Mouse (Mus musculus) bone marrow, adult 2 months (tissue): Measurements from ENCODE around the gene Cd80. TPM values are rescaled to one million over a fixed set of nuclear protein-coding genes. Genes with fewer than 3 reads are reported as not detected.

Source experiments
- H3K27ac ChIP-seq: fragments of 200-500 bp; 2 replicates; pipeline ENCODE4 v1.5.1; 2012; ENCODE audit warnings: low read depth, mild to moderate bottlenecking, control low read depth, inconsistent platforms, low read length; ENCODE audit not compliant: control insufficient read depth, poor library complexity, insufficient read depth
- H3K4me1 ChIP-seq: fragments of 200-500 bp; 2 replicates; pipeline ENCODE4 v1.6.1; 2011; ENCODE audit warnings: low read length; ENCODE audit not compliant: control insufficient read depth, insufficient read depth
- H3K4me3 ChIP-seq: fragments of 200-500 bp; replicated peaks from 2 replicates; pipeline ENCODE3; 2011; ENCODE audit warnings: mild to moderate bottlenecking, low read depth, low read length, control low read depth; ENCODE audit not compliant: control insufficient read depth
- CTCF ChIP-seq: fragments of 200-500 bp; IDR thresholded peaks from 2 replicates; pipeline ENCODE4 v1.5.1; 2011; ENCODE audit warnings: low read length, control low read depth; ENCODE audit not compliant: control insufficient read depth, insufficient read depth
- POLR2A ChIP-seq: fragments of 200-500 bp; IDR thresholded peaks from 2 replicates; pipeline ENCODE4 v1.6.1; 2011; ENCODE audit warnings: low read depth, mild to moderate bottlenecking, control low read depth, low read length, borderline replicate concordance; ENCODE audit not compliant: control insufficient read depth
- WGBS: fragments of 180-500 bp; shearing (Covaris S2); methylation state at CpG from one replicate; pipeline ENCODE4 v1.1.7; 2018; 5-methylcytosine and 5-hydroxymethylcytosine counted together
- polyA plus RNA-seq: library from polyadenylated mRNA; stranded (reverse); fragments of >200 nt; gene quantifications from 2 replicates; pipeline ENCODE4 v1.2.4, GENCODE M21; 2011; ENCODE audit warnings: low replicate concordance; ENCODE audit not compliant: missing spikeins, insufficient read depth, insufficient read length

Gene Cd80
- polyA plus RNA-seq, 1 experiment: 1.6 TPM

DNA sequence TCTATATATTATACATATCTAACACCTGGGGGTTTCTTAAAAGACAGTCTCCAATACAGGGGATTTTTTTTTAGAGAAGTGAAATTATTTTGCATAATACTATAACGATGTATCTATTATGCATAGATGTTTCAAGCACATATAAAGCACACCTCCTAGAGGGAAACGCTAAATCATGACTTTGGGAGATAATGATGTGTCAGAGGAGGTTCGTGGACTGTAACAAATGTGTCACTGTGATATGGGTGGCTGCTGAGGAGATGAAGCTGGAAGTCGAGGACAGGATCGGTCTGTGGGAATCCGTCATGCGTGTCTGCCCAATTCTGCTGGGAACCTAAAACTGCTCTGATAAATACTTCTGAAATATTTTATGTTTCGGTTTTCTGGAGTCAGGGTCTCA lies 6.4 kb downstream of the Cd80 start:
- Histone ChIP-seq H3K4me1 (peaks cover 2% of the 10 kb centered on the region; the same call in 1 of the 2 replicates), H3K4me3 (no peak overlapping the region), H3K27ac (no peak overlapping the region)
- WGBS: 66% methylated on average over 8 of the region's 8 CpGs
- TF ChIP-seq CTCF (no peak), POLR2A (no peak)

DNA sequence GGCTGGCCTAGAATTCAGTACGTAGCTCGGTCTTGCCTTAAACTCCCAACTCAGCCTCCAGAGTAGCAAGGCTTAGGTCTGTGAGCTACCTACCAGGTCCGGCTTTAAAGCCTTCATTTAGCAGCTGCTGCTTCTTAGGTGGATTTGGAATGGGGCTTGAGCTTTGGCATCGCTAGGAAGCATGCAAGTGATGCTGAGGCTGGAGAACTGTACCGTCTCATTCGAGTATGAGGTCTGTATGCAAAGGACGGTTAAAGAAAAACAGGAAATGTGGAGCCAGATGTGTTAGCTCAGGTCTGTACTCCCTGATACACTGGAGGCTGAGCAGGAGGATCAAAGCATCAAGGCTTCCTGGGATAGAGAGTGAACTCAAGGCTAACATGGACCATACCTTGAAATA lies 6.8 kb downstream of the Cd80 start:
- WGBS: 56% methylated on average over 7 of the region's 7 CpGs
- TF ChIP-seq POLR2A (no peak), CTCF (no peak)
- Histone ChIP-seq H3K27ac (no peak overlapping the region), H3K4me3 (no peak overlapping the region), H3K4me1 (peaks cover 2% of the 10 kb centered on the region; the same call in 1 of the 2 replicates)

DNA sequence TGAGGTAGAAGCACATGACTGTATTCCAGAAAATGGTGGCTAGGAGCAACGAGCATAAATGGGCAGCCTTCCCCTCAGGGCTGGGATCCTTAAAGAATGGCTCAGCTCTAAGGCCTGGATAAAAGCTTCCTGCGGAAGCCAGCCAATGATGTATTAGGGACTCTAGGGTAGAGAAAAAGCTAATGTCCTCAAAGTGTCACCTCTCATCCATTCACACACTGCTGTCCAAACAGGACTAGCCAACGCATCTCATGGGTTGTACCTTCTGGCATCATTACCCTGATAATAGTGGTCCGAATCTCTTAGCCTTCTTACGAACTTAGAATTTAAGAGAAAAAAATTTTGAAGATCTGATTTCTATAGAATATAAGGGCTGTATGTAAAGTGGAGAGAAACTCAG lies 7.9 kb downstream of the Cd80 start:
- WGBS: 88% methylated on average over 5 of the region's 5 CpGs
- peaks cover 2% of the 10 kb centered on the region; the same call in 1 of the 2 replicates for H3K4me1 ChIP-seq
- no peak overlapping the region for H3K27ac ChIP-seq
- TF ChIP-seq POLR2A: no peak
- TF ChIP-seq CTCF: no peak
- H3K4me3 ChIP-seq: no peak overlapping the region

DNA sequence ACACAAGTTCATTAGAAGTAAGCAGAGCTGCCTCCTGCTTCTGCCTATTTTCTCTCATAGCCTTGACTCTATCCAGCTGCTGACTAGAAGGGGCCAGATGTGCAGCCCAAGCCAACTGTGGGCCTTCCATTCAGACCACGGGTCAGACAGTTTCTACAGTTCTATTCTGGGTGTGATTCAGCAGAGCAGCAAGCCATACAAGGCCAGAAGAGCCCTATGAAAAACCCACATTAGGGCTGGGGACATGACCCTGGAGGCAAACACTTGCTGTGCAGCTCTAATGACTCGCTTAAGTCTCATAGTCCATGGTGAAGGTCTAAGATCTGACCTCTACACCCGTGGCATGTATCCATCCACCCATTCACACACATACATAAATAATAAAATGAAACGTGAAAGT lies 10.7 kb downstream of the Cd80 start:
- no peak overlapping the region for H3K4me3 ChIP-seq
- H3K4me1 ChIP-seq: peaks cover 2% of the 10 kb centered on the region; the same call in 1 of the 2 replicates
- TF ChIP-seq POLR2A (no peak), CTCF (no peak)
- no peak overlapping the region for H3K27ac ChIP-seq
- WGBS: 74% methylated on average over 4 of the region's 4 CpGs

DNA sequence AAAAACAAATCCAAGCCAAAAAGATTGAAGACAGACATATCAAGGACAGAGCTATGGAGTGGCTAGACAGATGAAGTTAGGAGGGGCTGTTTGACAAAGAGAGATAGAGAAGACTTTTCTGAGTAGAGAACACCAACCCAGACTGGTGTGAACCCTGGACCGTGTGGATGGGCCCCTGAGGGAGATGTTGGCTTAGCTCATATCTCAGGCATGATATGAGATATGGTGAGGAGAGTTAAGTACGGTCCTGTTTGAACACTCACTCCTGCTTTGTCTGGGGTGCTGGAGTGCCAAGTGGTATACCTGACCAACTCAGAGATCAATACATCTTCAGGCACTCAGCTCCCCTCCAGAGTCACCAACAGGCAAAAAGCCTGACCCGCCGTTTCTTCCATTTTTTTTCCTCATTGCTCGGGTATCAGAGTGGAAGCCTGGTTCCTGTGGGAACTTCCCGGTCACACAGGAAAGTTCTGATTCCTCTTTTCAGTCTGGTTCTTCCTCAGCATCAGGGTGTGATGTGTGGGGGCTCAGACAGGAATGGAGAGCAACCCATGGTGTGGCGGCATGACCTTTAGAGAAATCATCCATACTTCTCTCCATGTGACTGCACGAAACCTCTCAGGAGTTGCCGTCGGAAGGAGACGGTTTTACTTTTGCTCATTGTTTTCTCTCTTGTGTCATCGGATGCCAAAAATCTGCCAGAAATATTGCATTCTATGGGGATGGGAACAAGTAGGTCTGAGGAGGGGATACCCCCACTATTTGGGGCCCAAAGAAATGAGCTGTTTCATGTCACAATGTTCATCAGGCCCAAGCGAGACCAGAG lies 11.9 kb downstream of the Cd80 start:
- 77% methylated on average over 13 of the region's 13 CpGs for WGBS
- no peak for TF ChIP-seq POLR2A
- TF ChIP-seq CTCF: no peak
- peaks cover 1% of the 10 kb centered on the region; the same call in 1 of the 2 replicates for H3K4me1 ChIP-seq
- no peak overlapping the region for H3K27ac ChIP-seq
- no peak overlapping the region for H3K4me3 ChIP-seq

DNA sequence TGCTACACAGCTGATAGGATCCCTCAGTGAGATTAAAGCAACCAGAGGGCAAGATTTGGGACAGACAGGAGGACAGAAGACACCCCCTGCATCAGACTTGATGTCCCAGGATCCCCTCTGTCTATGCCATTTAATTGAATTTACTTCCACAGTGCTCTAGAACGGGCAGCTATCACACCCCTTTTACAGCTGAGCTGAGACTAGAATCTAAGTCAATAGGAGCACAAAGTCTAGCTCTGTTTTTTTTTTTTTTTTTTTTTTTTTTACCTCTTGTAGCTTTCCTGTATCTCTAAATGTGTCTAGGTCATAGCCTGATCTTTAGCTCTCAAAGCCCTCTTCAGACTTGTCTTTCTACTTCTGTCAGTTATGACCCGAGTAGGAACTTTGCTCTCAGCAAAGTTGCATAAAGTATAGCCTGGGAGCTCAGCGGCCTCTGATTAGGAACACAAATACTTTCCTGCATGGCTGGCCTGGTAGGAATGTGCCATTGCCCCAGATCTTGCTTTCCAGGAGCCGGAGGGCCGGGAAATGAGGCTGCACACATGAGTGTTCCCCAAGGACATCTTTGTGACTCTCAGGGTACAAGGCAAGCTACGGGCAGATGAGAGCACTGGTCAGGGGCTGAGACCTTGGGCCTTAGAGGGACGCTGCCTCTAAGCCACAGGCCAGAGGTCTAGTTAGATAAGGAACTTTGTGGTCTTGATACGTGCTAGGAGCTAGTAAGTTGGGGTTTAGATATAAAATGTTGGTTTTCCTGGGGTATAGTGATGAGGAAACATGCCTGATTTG lies 12.8 kb downstream of the Cd80 start:
- 46% methylated on average over 8 of the region's 8 CpGs for WGBS
- Histone ChIP-seq H3K27ac (no peak overlapping the region), H3K4me3 (no peak overlapping the region), H3K4me1 (peaks cover 1% of the 10 kb centered on the region; the same call in 1 of the 2 replicates)
- TF ChIP-seq CTCF: no peak

DNA sequence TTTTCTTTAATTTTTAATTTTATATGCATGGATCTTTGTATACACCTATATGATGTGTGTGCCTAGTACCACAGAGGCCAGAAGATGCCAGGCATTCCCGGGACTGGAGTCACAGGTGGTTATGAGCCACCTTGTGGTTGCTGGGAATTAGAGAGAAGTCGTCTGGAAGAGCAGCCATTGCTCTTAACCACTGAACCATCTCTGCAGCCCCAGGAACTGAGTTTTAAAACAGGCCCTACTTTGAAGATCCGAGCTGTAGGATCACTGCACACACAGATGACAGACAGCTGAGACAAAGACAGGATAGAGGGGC lies 13.3 kb downstream of the Cd80 start:
- Histone ChIP-seq H3K4me1 (peaks cover 1% of the 10 kb centered on the region; the same call in 1 of the 2 replicates), H3K27ac (no peak overlapping the region), H3K4me3 (no peak overlapping the region)
- 26% methylated on average over 3 of the region's 3 CpGs for WGBS
- no peak for TF ChIP-seq CTCF
- TF ChIP-seq POLR2A: no peak

DNA sequence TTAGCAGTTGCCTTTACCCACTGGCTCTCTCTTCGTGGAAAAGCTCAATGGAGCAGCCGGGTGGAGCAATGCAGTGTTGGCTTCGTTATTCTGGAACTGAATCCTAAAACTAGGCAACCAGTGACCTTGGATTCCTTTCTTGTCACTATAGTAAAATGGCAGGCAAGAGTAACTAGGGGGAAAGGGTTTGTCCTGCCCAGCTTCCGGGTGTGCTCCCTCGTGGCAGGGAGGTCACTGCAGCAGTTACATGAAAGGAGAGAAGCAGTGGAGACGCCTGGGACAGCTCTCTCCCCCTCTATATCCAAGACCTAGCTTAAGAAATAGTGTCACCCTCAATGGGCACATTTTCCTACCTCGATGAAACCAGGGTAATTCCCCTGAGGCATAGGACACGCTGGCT lies 14.1 kb downstream of the Cd80 start:
- TF ChIP-seq POLR2A (no peak), CTCF (no peak)
- Histone ChIP-seq H3K4me3 (no peak overlapping the region), H3K27ac (no peak overlapping the region), H3K4me1 (peaks cover 1% of the 10 kb centered on the region; the same call in 1 of the 2 replicates)
- WGBS: 80% methylated on average over 8 of the region's 8 CpGs
